Comparison of ENCODE assay signal across 8 mouse cellular contexts in the genomic region with DNA sequence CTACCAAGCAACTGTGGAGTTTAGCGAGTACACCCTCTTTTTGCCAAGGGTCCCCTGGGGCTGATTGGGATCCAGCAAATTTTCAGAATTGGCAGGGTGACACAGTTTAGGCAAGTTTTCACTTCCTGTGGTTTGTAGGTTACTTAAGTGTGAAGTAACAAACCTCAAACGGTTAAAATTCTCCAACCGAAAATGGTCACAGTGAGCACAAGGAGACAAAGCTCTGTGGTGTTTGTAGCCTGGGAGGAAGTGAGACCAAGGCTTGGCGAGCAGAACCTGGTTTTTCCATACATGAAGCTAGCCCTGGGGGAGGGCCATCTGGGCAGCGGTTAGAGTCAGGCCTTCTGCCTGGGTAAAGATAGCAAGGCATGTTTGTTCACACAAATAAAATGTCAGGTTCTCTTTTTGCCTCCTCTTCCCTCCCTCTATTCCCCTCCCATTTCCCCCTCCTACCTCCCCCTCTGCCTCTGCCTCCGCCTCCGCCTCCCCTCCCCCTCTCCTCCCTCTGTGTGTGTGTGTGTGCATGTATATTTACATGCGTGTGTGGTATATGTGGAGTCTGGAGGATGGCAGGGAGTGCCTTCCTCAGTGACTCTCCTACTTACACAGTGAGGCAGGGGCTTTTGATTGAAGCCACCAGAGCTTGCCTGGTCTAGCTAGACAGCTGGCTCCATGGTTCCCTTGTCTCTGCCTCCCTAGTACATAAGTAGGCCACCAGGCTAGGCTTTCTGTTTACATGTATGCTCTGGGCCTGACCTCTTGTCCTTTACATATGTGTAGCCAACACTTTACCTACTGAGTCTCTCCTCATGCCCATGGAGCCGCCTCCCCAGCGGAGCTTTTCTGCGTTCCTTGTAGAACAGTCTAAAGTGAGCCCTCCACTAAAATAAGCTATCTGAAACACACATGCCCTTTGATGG.
A peak's percentile ranks its signal among the peaks of the same experiment; 100 is the strongest.
DNase-seq lines count a peak whose midpoint lies in the region; ATAC-seq and TF ChIP-seq lines count a peak whose summit lies in the region.

No protein-coding gene starts in this region.

- no peak for TF ChIP-seq CTCF in CH12.LX (conservative IDR thresholded peaks at IDR 0.05 in 1 of 2, IDR thresholded peaks at IDR 0.05 in 1 of 2; ENCODE audit: low read depth in 2 of 2, low read length in 2 of 2)

- no peaks in the 10 kb centered on the region for H3K27me3 ChIP-seq in intestine, embryonic 15.5 days (replicated peaks)
- H3K27me3 ChIP-seq in intestine, embryonic 16.5 days (replicated peaks; ENCODE audit: control insufficient read depth, insufficient read depth, low read length) = no peaks in the 10 kb centered on the region
- H3K27me3 ChIP-seq in CH12.LX (replicated peaks) = no peaks in the 10 kb centered on the region
- H3K27me3 ChIP-seq in liver, embryonic 16.5 days (ENCODE audit: control insufficient read depth, insufficient read depth, low read depth, low read length) = no peaks in the 10 kb centered on the region
- H3K27me3 ChIP-seq in forebrain, embryonic 15.5 days = no peaks in the 10 kb centered on the region

- DNase-seq in CH12.LX (ENCODE audit: extremely low read depth) = peak; percentile 99
- peak; percentile 68 for DNase-seq in fibroblast of lung, adult 2 months (ENCODE audit: low read depth)
- DNase-seq in spleen, postnatal 36 days (ENCODE audit: low spot score in 2 of 2) = peak; percentile 91 to 92
- no peak for DNase-seq in testis, postnatal 10 days (ENCODE audit: low spot score)

- no peak overlapping the region for H3K4me3 ChIP-seq in intestine, embryonic 15.5 days (replicated peaks)
- no peak overlapping the region for H3K4me3 ChIP-seq in intestine, embryonic 16.5 days (ENCODE audit: low read length)
- peak overlapping the region in 1 of 3 experiments; percentile 6 for H3K4me3 ChIP-seq in CH12.LX (replicated peaks in 1 of 3; ENCODE audit: low read depth in 2 of 3, low read length in 2 of 3, poor library complexity in 1 of 3)
- no peak overlapping the region for H3K4me3 ChIP-seq in liver, embryonic 16.5 days (ENCODE audit: low read depth, low read length)
- H3K4me3 ChIP-seq in forebrain, embryonic 15.5 days = no peak overlapping the region

- H3K4me2 ChIP-seq in intestine, embryonic 15.5 days (replicated peaks) = no peak overlapping the region
- no peak overlapping the region for H3K4me2 ChIP-seq in intestine, embryonic 16.5 days (ENCODE audit: low read depth, low read length)
- H3K4me2 ChIP-seq in CH12.LX (ENCODE audit: insufficient read depth, low read depth, poor library complexity, severe bottlenecking) = peak overlapping the region; percentile 57
- H3K4me2 ChIP-seq in liver, embryonic 16.5 days (ENCODE audit: low read depth, low read length) = no peak overlapping the region
- no peak overlapping the region for H3K4me2 ChIP-seq in forebrain, embryonic 15.5 days (replicated peaks)

- dilution Hi-C loops in CH12.LX (cut with MboI; ENCODE audit: extremely low pct_ligation_motif_present, extremely low pct_unique_long_range_greater_than_20kb, low sequenced_read_pairs) = no loop called here

- peak; percentile 14 for TF ChIP-seq POLR2A in CH12.LX (IDR thresholded peaks at IDR 0.05; ENCODE audit: low read depth, low read length)

- TF ChIP-seq RAD21 in CH12.LX (IDR thresholded peaks at IDR 0.05; ENCODE audit: low read depth, low read length) = peak; percentile 38

- 0 out of 2 replicates have a peak, but pooled peaks cover 3% of the 10 kb centered on the region for H3K4me1 ChIP-seq in intestine, embryonic 15.5 days (replicated peaks)
- H3K4me1 ChIP-seq in intestine, embryonic 16.5 days (ENCODE audit: control insufficient read depth, insufficient read depth, low read length) = 0 out of 2 replicates have a peak, but pooled peaks cover 4% of the 10 kb centered on the region
- H3K4me1 ChIP-seq in CH12.LX (ENCODE audit: control insufficient read depth in 1 of 2, insufficient read depth in 2 of 2) = peaks cover 22 to 48% of the 10 kb centered on the region in 2 experiments
- H3K4me1 ChIP-seq in liver, embryonic 16.5 days (ENCODE audit: control insufficient read depth, low read depth, low read length) = peaks cover 16% of the 10 kb centered on the region
- no peaks in the 10 kb centered on the region for H3K4me1 ChIP-seq in forebrain, embryonic 15.5 days

- H3K79me2 ChIP-seq in CH12.LX (replicated peaks; ENCODE audit: control insufficient read depth, extremely low read depth, insufficient read depth, poor library complexity, severe bottlenecking) = no peaks in the 10 kb centered on the region

- in situ Hi-C loops in CH12.LX (cut with MboI; ENCODE audit: low pct_ligation_motif_present, low pct_unique_long_range_greater_than_20kb, low sequenced_read_pairs) = no loop called here

- no peak overlapping the region for H3K27ac ChIP-seq in intestine, embryonic 15.5 days
- H3K27ac ChIP-seq in intestine, embryonic 16.5 days (ENCODE audit: low read length) = no peak overlapping the region
- peak overlapping the region; percentile 97 for H3K27ac ChIP-seq in CH12.LX (ENCODE audit: insufficient read depth, low read depth)
- peak overlapping the region; percentile 65 for H3K27ac ChIP-seq in liver, embryonic 16.5 days (ENCODE audit: low read length)
- no peak overlapping the region for H3K27ac ChIP-seq in forebrain, embryonic 15.5 days (replicated peaks)

- 65% methylated on average over 11 of the region's 11 CpGs for WGBS in intestine, embryonic 15.5 days
- WGBS in intestine, embryonic 16.5 days = 60% methylated on average over 11 of the region's 11 CpGs
- 23% methylated on average over 10 of the region's 11 CpGs for WGBS in liver, embryonic 16.5 days (ENCODE audit: insufficient replicate concordance)
- WGBS in forebrain, embryonic 15.5 days = 70% methylated on average over 11 of the region's 11 CpGs

- H3K36me3 ChIP-seq in intestine, embryonic 15.5 days = no peaks in the 10 kb centered on the region
- no peaks in the 10 kb centered on the region for H3K36me3 ChIP-seq in intestine, embryonic 16.5 days (ENCODE audit: control insufficient read depth, insufficient read depth, low read length)
- no peaks in the 10 kb centered on the region for H3K36me3 ChIP-seq in CH12.LX (replicated peaks in 1 of 2; ENCODE audit: control insufficient read depth in 1 of 2, insufficient read depth in 1 of 2, low read length in 1 of 2)
- H3K36me3 ChIP-seq in liver, embryonic 16.5 days (ENCODE audit: control insufficient read depth, insufficient read depth) = no peaks in the 10 kb centered on the region
- no peaks in the 10 kb centered on the region for H3K36me3 ChIP-seq in forebrain, embryonic 15.5 days

- ATAC-seq in intestine, embryonic 15.5 days = peak; percentile 49; the same call in 1 of the 2 replicates
- no peak; the same call in 1 of the 2 replicates for ATAC-seq in intestine, embryonic 16.5 days
- ATAC-seq in liver, embryonic 16.5 days (ENCODE audit: low read depth) = peak; percentile 71
- ATAC-seq in forebrain, embryonic 15.5 days (replicated peaks) = no peak

- H3K9ac ChIP-seq in intestine, embryonic 15.5 days = no peak overlapping the region
- no peak overlapping the region for H3K9ac ChIP-seq in intestine, embryonic 16.5 days (ENCODE audit: low read depth, low read length)
- H3K9ac ChIP-seq in CH12.LX (ENCODE audit: insufficient read depth, low read depth) = peak overlapping the region; percentile 5; the same call in 1 of the 2 replicates
- H3K9ac ChIP-seq in liver, embryonic 16.5 days (ENCODE audit: low read depth, low read length) = no peak overlapping the region
- no peak overlapping the region for H3K9ac ChIP-seq in forebrain, embryonic 15.5 days (replicated peaks)

- H3K9me3 ChIP-seq in intestine, embryonic 15.5 days = no peaks in the 10 kb centered on the region
- no peaks in the 10 kb centered on the region for H3K9me3 ChIP-seq in intestine, embryonic 16.5 days (ENCODE audit: control insufficient read depth, low read length)
- no peaks in the 10 kb centered on the region for H3K9me3 ChIP-seq in CH12.LX (replicated peaks; ENCODE audit: low read length)
- no peaks in the 10 kb centered on the region for H3K9me3 ChIP-seq in liver, embryonic 16.5 days (replicated peaks; ENCODE audit: control insufficient read depth, low read length)
- H3K9me3 ChIP-seq in forebrain, embryonic 15.5 days = no peaks in the 10 kb centered on the region

- TF ChIP-seq EP300 in CH12.LX (IDR thresholded peaks at IDR 0.05; ENCODE audit: low read length) = peak; percentile 100

TF ChIP-seq in CH12.LX, 34 proteins besides CTCF, POLR2A, EP300 and RAD21 (continues in another document):
- TF ChIP-seq JUN (IDR thresholded peaks at IDR 0.05; ENCODE audit: insufficient read depth, low read depth, low read length) (peak; percentile 88), NELFE (IDR thresholded peaks at IDR 0.05; ENCODE audit: low read depth, low read length) (no peak), ZC3H11A (IDR thresholded peaks at IDR 0.05; ENCODE audit: low read depth, low read length) (no peak), KAT2A (IDR thresholded peaks at IDR 0.05; ENCODE audit: insufficient replicate concordance, low read length) (0 out of 2 replicates have a peak, but pooled peaks have one; percentile 52), RCOR1 (conservative IDR thresholded peaks at IDR 0.05; ENCODE audit: low read depth, low read length) (peak; percentile 93), ETS1 (conservative IDR thresholded peaks at IDR 0.05; ENCODE audit: low read depth, low read length) (peak; percentile 96), SMC3 (IDR thresholded peaks at IDR 0.05; ENCODE audit: low read depth, low read length) (peak; percentile 34; the same call in 1 of the 2 replicates), ELF1 (IDR thresholded peaks at IDR 0.05; ENCODE audit: low read depth, low read length) (peak; percentile 75), JUND (conservative IDR thresholded peaks at IDR 0.05; ENCODE audit: low read depth, low read length) (peak; percentile 86), USF1 (IDR thresholded peaks at IDR 0.05; ENCODE audit: low read depth, low read length) (no peak), TBP (conservative IDR thresholded peaks at IDR 0.05; ENCODE audit: low read depth, low read length) (no peak), PAX5 (IDR thresholded peaks at IDR 0.05; ENCODE audit: low read length) (no peak), MAFK (IDR thresholded peaks at IDR 0.05; ENCODE audit: insufficient replicate concordance, low read length) (peak; percentile 92), MXI1 (IDR thresholded peaks at IDR 0.05; ENCODE audit: low read depth, low read length) (peak; percentile 55; the same call in 1 of the 2 replicates), HCFC1 (IDR thresholded peaks at IDR 0.05; ENCODE audit: low read depth, low read length) (peak; percentile 58), UBTF (IDR thresholded peaks at IDR 0.05; ENCODE audit: low read depth, low read length) (no peak), CHD2 (IDR thresholded peaks at IDR 0.05; ENCODE audit: low read length) (peak; percentile 89), GABPA (IDR thresholded peaks at IDR 0.05; ENCODE audit: insufficient replicate concordance, low read depth, low read length) (no peak), MAX (IDR thresholded peaks at IDR 0.05; ENCODE audit: low read length) (peak; percentile 82; the same call in 1 of the 2 replicates), POLR2AphosphoS2 (IDR thresholded peaks at IDR 0.05; ENCODE audit: low read depth, low read length) (no peak), IRF4 (IDR thresholded peaks at IDR 0.05; ENCODE audit: low read depth, low read length) (peak; percentile 98)

Comparison
In these comparisons a context has a peak if more than half of its experiments do, and no peak if none do; other contexts are left out.
1. ATAC-seq: peak in intestine, embryonic 15.5 days (single experiment) and liver, embryonic 16.5 days (single experiment); none in intestine, embryonic 16.5 days (single experiment) and forebrain, embryonic 15.5 days (single experiment).
2. H3K27ac ChIP-seq: peak in CH12.LX (single experiment) and liver, embryonic 16.5 days (single experiment); none in intestine, embryonic 15.5 days (single experiment), intestine, embryonic 16.5 days (single experiment) and forebrain, embryonic 15.5 days (single experiment).